Mouse (Mus musculus) liver, postnatal 0 days (tissue): Measurements from ENCODE around the gene Cd300lb.

Experiments used
- CTCF ChIP-seq: sonication (generic); IDR thresholded peaks from 2 replicates; pipeline ENCODE4 v1.5.1; 2016; ENCODE audit warnings: antibody characterized with exemption, low read depth
- EP300 ChIP-seq: IDR thresholded peaks from 2 replicates; pipeline ENCODE4 v1.6.1; 2016; ENCODE audit warnings: antibody characterized with exemption, low read depth, mild to moderate bottlenecking

GRCm38 (mm10) chr11:114876621-114877020, 57.6 kb downstream of the Cd300lb start:
- no peak for TF ChIP-seq CTCF
- TF ChIP-seq EP300: no peak
